Mouse (Mus musculus) stomach, embryonic 16.5 days (tissue): ENCODE measurements around the gene Atg7. TPM values are rescaled to one million over a fixed set of nuclear protein-coding genes. Genes with fewer than 3 reads are reported as not detected.
A peak's percentile ranks its signal among the peaks of the same experiment; 100 is the strongest.

ENCODE experiments used
- ATAC-seq: fragments of 200-750 bp; cut with Nextera tagmentation; 2 replicates; pipeline ENCODE4 v1.8.0; 2017; ENCODE audit warnings: moderate number of reproducible peaks, moderate TSS enrichment; ENCODE audit not compliant: insufficient read depth, low FRiP score
- H3K27ac ChIP-seq: fragments of 300-500 bp; sonication (generic); 2 replicates; pipeline ENCODE4 v1.5.1; 2014; ENCODE audit warnings: low read length
- H3K27me3 ChIP-seq: fragments of 300-500 bp; sonication (generic); 2 replicates; pipeline ENCODE4 v1.6.1; 2014; ENCODE audit warnings: low read length, control low read depth, mixed read lengths; ENCODE audit not compliant: control insufficient read depth, insufficient read depth
- H3K36me3 ChIP-seq: fragments of 300-500 bp; sonication (generic); 2 replicates; pipeline ENCODE4 v1.6.1; 2014; ENCODE audit warnings: low read length; ENCODE audit not compliant: control insufficient read depth, insufficient read depth
- H3K4me1 ChIP-seq: fragments of 300-500 bp; sonication (generic); 2 replicates; pipeline ENCODE4 v1.6.1; 2014; ENCODE audit warnings: low read length, control low read depth, mixed read lengths; ENCODE audit not compliant: control insufficient read depth, insufficient read depth
- H3K4me2 ChIP-seq: fragments of 300-500 bp; sonication (generic); 2 replicates; pipeline ENCODE4 v1.6.1; 2014; ENCODE audit warnings: low read depth, low read length, mixed read lengths
- H3K4me3 ChIP-seq: fragments of 300-500 bp; sonication (generic); replicated peaks from 2 replicates; pipeline ENCODE4 v1.5.1; 2014; ENCODE audit warnings: mild to moderate bottlenecking, low read length
- H3K9ac ChIP-seq: fragments of 300-500 bp; sonication (generic); 2 replicates; pipeline ENCODE4 v1.6.1; 2014; ENCODE audit warnings: low read length
- H3K9me3 ChIP-seq: fragments of 300-500 bp; sonication (generic); replicated peaks from 2 replicates; pipeline ENCODE4 v1.6.1; 2016; ENCODE audit warnings: low read length, control low read depth; ENCODE audit not compliant: control insufficient read depth
- WGBS: fragments of 180-500 bp; shearing (Covaris S2); extraction: QIAGEN DNeasy Blood & Tissue Kit; methylation state at CpG from one replicate; pipeline ENCODE4 v1.1.7; 2014; 5-methylcytosine and 5-hydroxymethylcytosine counted together
- polyA plus RNA-seq: library from polyadenylated mRNA; unstranded; fragments of >200 nt; fragmentation: Nextera tagmentation; extraction: Ambion mirVana; gene quantifications from 2 replicates; pipeline ENCODE4 v1.2.1, GENCODE M21; 2015

The Atg7 gene
- polyA plus RNA-seq, 1 experiment from 2014 or later = 21.9 TPM

GRCm38 (mm10) chr6:114854368-114854767 lies 211.5 kb downstream of the Atg7 start:
- H3K4me1 ChIP-seq = peaks cover 30% of the 10 kb centered on the region

GRCm38 (mm10) chr6:114855644-114856043 lies 212.7 kb downstream of the Atg7 start:
- 0 out of 2 replicates have a peak, but pooled peaks cover 3% of the 10 kb centered on the region for H3K36me3 ChIP-seq
- H3K27me3 ChIP-seq = no peaks in the 10 kb centered on the region
- H3K9ac ChIP-seq = 0 out of 2 replicates have a peak overlapping the region, but pooled peaks have one; percentile 31
- no peaks in the 10 kb centered on the region for H3K9me3 ChIP-seq
- no peak overlapping the region for H3K4me3 ChIP-seq
- no peak overlapping the region for H3K4me2 ChIP-seq
- peaks cover 28% of the 10 kb centered on the region for H3K4me1 ChIP-seq
- no peak for ATAC-seq
- H3K27ac ChIP-seq = peak overlapping the region; percentile 14; the same call in 1 of the 2 replicates
- 35% methylated on average over 3 of the region's 3 CpGs for WGBS

More at GRCm38 (mm10) chr6:114854368-114854767, 211.5 kb downstream of the Atg7 start:
- Histone ChIP-seq H3K4me3 (no peak overlapping the region), H3K4me2 (no peak overlapping the region), H3K27ac (peak overlapping the region; percentile 31; the same call in 1 of the 2 replicates), H3K9me3 (no peaks in the 10 kb centered on the region), H3K27me3 (no peaks in the 10 kb centered on the region), H3K36me3 (0 out of 2 replicates have a peak, but pooled peaks cover 3% of the 10 kb centered on the region), H3K9ac (no peak overlapping the region)
- WGBS = 51% methylated on average over 2 of the region's 2 CpGs
- no peak; the same call in 1 of the 2 replicates for ATAC-seq

- H3K4me1 ChIP-seq = peaks cover 30% of the 10 kb centered on the region
- 71% methylated on average over 4 of the region's 4 CpGs for WGBS
Observed at GRCm38 (mm10) chr6:114856501-114856900, 213.6 kb downstream of the Atg7 start.

GRCm38 (mm10) chr6:114857996-114858721 lies 215.3 kb downstream of the Atg7 start:
- no peak for ATAC-seq
- no peak overlapping the region for H3K27ac ChIP-seq
- H3K27me3 ChIP-seq = no peaks in the 10 kb centered on the region
- WGBS = 69% methylated on average over 3 of the region's 3 CpGs
- H3K4me2 ChIP-seq = no peak overlapping the region
- H3K4me1 ChIP-seq = peaks cover 24% of the 10 kb centered on the region
- H3K36me3 ChIP-seq = peaks cover 8% of the 10 kb centered on the region; the same call in 1 of the 2 replicates
- no peak overlapping the region for H3K9ac ChIP-seq
- H3K9me3 ChIP-seq = no peaks in the 10 kb centered on the region
- H3K4me3 ChIP-seq = no peak overlapping the region

More at GRCm38 (mm10) chr6:114856501-114856900, 213.6 kb downstream of the Atg7 start:
- H3K4me3 ChIP-seq = no peak overlapping the region
- H3K4me2 ChIP-seq = no peak overlapping the region
- no peaks in the 10 kb centered on the region for H3K27me3 ChIP-seq
- no peak overlapping the region for H3K27ac ChIP-seq
- 0 out of 2 replicates have a peak, but pooled peaks cover 3% of the 10 kb centered on the region for H3K36me3 ChIP-seq
- no peak overlapping the region for H3K9ac ChIP-seq
- H3K9me3 ChIP-seq = no peaks in the 10 kb centered on the region
- no peak for ATAC-seq

- Histone ChIP-seq H3K4me1 (peaks cover 24% of the 10 kb centered on the region), H3K4me2 (no peak overlapping the region), H3K27me3 (no peaks in the 10 kb centered on the region), H3K27ac (no peak overlapping the region), H3K9me3 (no peaks in the 10 kb centered on the region), H3K9ac (no peak overlapping the region), H3K4me3 (no peak overlapping the region), H3K36me3 (peaks cover 8% of the 10 kb centered on the region; the same call in 1 of the 2 replicates)
- WGBS = 74% methylated on average over 4 of the region's 4 CpGs
- ATAC-seq = no peak
Observed at GRCm38 (mm10) chr6:114858722-114859053, 215.8 kb downstream of the Atg7 start.

GRCm38 (mm10) chr6:114860677-114861568 lies 218.0 kb downstream of the Atg7 start:
- Histone ChIP-seq H3K27ac (peak overlapping the region; percentile 36), H3K4me2 (no peak overlapping the region), H3K27me3 (no peaks in the 10 kb centered on the region), H3K4me1 (peaks cover 10% of the 10 kb centered on the region), H3K36me3 (peaks cover 8% of the 10 kb centered on the region; the same call in 1 of the 2 replicates), H3K4me3 (no peak overlapping the region), H3K9ac (no peak overlapping the region), H3K9me3 (no peaks in the 10 kb centered on the region)
- ATAC-seq = peak; percentile 74
- 63% methylated on average over 14 of the region's 14 CpGs for WGBS

GRCm38 (mm10) chr6:114861591-114861990 lies 218.7 kb downstream of the Atg7 start:
- no peak for ATAC-seq
- no peaks in the 10 kb centered on the region for H3K9me3 ChIP-seq
- no peaks in the 10 kb centered on the region for H3K27me3 ChIP-seq
- H3K36me3 ChIP-seq = peaks cover 8% of the 10 kb centered on the region; the same call in 1 of the 2 replicates
- H3K9ac ChIP-seq = no peak overlapping the region
- WGBS = 77% methylated on average over 9 of the region's 9 CpGs
- no peak overlapping the region for H3K4me3 ChIP-seq
- H3K4me1 ChIP-seq = peaks cover 14% of the 10 kb centered on the region; the same call in 1 of the 2 replicates
- no peak overlapping the region for H3K4me2 ChIP-seq
- H3K27ac ChIP-seq = peak overlapping the region; percentile 36

- no peaks in the 10 kb centered on the region for H3K27me3 ChIP-seq
- no peak overlapping the region for H3K9ac ChIP-seq
- peaks cover 8% of the 10 kb centered on the region; the same call in 1 of the 2 replicates for H3K36me3 ChIP-seq
- no peak overlapping the region for H3K27ac ChIP-seq
- no peak overlapping the region for H3K4me3 ChIP-seq
- no peak for ATAC-seq
- H3K4me2 ChIP-seq = no peak overlapping the region
- no peaks in the 10 kb centered on the region for H3K9me3 ChIP-seq
- H3K4me1 ChIP-seq = peaks cover 15% of the 10 kb centered on the region; the same call in 1 of the 2 replicates
- WGBS = 79% methylated on average over 9 of the region's 9 CpGs
Observed at GRCm38 (mm10) chr6:114862046-114862445, 219.1 kb downstream of the Atg7 start.
